Mouse (Mus musculus) retina, postnatal 1 day (tissue): Measurements from ENCODE around the gene Cttnbp2.
A peak's percentile ranks its signal among the peaks of the same experiment; 100 is the strongest.

Source experiments
- DNase-seq: peaks from one replicate; pipeline ENCODE4 v3.0.0-alpha.2; 2012

The Cttnbp2 gene

DNA sequence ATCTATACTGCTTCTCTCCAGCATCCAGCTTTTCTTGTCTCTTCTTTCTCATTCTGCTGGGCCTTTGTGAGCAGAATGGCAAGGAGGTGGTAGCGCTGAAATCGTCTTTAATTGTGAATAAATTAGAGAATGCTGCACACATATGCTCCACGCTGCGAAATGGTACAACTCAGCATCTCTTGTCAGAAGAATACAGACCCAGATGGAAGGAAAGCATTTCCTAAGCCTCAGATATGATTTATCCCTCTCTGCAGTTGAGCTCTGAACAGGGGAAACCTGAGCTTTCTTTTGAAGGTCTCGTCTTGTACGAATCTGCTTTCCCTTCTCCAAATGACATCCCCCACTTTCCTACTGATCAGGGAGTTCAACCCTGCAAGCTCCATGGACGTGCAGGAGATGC, 48.4 kb downstream of the Cttnbp2 start:
- DNase-seq, result no peak

GRCm38 (mm10) chr6:18465626-18466025, 49.0 kb downstream of the Cttnbp2 start:
- no peak for DNase-seq

- DNase-seq, result no peak
Observed at GRCm38 (mm10) chr6:18459657-18460056, 55.0 kb downstream of the Cttnbp2 start.

GRCm38 (mm10) chr6:18450551-18451193, 64.0 kb downstream of the Cttnbp2 start:
- no peak for DNase-seq

DNA sequence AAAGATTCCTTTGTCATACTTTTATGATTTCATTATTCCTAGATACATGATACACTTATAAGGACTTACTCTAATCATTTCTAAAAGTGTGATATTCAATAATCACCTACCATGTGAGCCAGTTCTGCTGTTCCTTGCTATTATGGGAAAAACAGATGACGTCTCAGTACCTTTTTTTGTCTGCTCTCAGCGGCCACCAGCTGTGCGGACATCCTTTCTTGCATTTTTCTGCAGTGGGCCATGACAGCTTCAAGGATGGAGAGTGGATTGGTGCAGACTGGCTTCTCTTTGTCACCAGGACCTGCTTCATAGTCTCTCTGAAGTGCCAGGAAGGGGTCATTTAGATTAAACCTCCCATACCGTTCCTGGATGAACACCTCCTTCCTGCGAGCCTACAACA, 66.6 kb downstream of the Cttnbp2 start:
- DNase-seq, result no peak

DNA sequence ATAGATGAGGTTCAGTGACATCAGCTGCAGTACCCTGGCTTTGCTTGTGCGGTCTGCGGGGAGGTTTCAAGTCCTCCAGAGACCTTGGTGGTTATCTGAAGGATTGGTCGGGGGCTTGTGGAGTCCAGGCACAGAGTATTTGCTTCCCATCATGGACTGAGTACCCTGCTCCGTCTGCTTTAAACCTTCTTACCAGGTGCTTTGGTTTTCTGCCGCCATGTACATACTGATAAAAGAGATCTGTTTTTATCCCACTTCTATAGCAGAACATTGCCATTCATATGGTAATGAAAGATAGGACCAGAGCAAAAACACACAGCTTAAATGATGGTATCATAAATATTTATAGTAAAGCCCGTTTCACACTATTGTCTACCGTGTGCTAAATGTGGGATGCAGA, 67.7 kb downstream of the Cttnbp2 start:
- no peak for DNase-seq

- no peak for DNase-seq
Observed at GRCm38 (mm10) chr6:18446359-18446758, 68.3 kb downstream of the Cttnbp2 start.

DNA sequence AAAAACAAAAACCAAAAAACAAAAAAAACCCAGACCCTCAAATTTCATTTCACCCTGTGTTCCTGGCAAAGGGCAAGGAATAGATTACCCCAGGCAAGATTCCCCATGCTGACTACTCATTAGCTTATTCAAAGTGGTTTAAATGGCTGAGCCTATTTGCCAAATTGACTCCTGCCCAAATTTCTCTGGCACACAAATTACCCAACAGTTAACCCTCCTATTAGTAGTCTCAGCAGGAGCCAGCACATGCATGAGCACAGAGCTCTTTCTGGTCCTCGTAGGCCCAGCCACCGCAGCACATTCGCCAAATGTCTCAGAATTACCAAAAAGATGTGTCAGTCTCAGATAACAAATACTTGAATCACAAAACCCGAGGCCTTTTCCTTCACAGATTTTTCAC, 68.9 kb downstream of the Cttnbp2 start:
- no peak for DNase-seq

DNA sequence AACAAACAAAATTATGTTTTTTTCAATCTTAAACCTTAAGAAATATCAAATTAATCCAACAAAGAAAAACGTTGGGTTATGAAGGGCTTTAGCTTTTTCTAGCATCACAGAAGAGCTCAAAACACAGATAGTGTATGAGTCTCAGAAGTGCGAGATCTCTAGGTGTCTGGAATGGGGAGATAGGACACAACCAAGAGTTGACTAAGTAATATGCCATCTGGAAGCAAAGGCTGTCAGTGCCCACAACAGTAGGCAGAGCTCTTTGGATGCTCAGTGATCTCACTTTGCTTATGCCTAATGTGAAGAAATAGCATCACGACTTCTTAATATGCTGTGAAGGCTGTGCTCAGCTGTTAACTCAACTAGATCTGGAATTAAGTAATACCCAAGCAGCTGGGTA, 72.3 kb downstream of the Cttnbp2 start:
- DNase-seq, result no peak

GRCm38 (mm10) chr6:18440918-18441532, 73.6 kb downstream of the Cttnbp2 start:
- no peak for DNase-seq

- no peak for DNase-seq
Observed at GRCm38 (mm10) chr6:18436127-18436812, 78.4 kb downstream of the Cttnbp2 start.

- DNase-seq, result no peak
Observed at GRCm38 (mm10) chr6:18434828-18435531, 79.7 kb downstream of the Cttnbp2 start.

GRCm38 (mm10) chr6:18434355-18434754, 80.3 kb downstream of the Cttnbp2 start:
- no peak for DNase-seq

GRCm38 (mm10) chr6:18432362-18432761, 82.3 kb downstream of the Cttnbp2 start:
- no peak for DNase-seq

- DNase-seq, result no peak
Observed at GRCm38 (mm10) chr6:18431891-18432290, 82.8 kb downstream of the Cttnbp2 start.

- DNase-seq, result no peak
Observed at GRCm38 (mm10) chr6:18430062-18430461, 84.6 kb downstream of the Cttnbp2 start.

GRCm38 (mm10) chr6:18424822-18425221, 89.8 kb downstream of the Cttnbp2 start:
- DNase-seq, result no peak

DNA sequence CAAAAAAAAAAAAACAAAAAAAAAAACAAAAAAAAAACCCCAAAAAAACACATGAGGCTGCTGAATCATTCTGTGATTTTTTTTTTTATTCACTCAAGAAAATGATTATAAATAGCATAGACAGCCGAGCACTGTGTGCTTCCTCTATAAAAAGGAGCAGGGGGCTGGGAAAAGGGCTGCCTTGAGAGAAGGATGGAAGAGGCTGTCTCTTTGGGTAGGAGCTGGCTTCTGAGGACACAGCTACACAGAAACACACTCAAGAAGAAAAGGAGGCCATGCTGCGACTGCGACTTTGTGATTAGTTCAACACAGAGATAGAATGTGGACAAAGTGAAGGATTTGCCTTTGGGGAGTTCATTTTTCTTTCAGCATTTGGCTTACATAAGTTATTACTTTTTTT, 90.3 kb downstream of the Cttnbp2 start:
- no peak for DNase-seq

DNA sequence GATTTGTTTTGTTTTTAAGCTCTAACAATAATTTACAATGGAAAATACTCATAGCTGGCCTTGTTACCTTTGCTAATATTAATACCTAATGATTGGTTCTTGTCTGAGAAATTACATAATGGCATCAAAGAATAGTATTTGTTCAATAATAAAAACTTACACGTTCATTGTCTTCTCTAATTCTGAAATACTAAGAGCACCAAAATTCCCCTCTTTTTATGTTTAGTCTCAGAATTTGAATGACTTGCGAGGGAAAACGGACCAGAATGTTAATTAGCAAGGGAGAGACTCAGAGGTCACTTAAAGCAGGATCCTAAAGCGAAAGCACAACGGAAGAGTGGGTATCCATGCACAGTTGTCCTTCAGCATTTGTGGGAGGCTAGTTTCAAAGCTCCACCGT, 91.5 kb downstream of the Cttnbp2 start:
- no peak for DNase-seq

DNA sequence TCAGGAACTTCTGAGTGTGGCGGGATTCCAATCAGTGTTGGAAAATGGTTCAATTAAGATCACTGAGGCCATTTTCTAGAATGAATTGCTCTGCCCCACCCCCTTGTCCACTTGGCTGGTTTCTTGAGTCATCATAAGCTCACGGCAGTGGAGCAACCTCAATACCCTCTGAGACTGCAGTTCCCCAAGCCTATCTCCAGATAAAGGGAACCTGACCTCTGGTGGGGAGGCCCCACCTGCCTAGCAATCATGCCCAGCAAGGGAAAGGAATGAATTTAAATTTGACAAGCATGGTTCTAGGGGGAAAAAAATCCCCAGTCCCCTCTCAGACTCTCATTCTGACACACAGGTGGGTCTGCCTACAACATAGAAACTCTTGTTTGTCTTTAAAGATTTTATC, 93.1 kb downstream of the Cttnbp2 start:
- no peak for DNase-seq

DNA sequence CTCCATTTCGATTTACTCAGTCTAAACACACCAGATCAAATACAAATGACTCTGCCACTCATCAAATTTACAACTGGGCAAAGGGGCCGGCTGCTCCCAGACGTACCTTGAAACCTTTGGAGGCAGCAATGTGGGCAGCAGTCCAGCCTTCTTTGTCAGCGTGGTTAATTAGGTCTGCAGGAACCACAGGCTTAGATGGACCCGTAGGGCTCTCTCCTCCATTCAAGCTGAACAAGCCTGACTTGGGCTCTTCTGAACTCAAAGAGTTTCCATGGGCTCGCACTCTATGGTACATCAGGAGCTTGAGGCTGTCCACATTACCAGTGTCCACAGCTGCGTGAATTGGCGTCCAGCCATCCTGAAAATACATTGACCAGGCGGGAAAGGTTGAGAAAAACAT, 94.0 kb downstream of the Cttnbp2 start:
- DNase-seq, result peak; percentile 18

DNA sequence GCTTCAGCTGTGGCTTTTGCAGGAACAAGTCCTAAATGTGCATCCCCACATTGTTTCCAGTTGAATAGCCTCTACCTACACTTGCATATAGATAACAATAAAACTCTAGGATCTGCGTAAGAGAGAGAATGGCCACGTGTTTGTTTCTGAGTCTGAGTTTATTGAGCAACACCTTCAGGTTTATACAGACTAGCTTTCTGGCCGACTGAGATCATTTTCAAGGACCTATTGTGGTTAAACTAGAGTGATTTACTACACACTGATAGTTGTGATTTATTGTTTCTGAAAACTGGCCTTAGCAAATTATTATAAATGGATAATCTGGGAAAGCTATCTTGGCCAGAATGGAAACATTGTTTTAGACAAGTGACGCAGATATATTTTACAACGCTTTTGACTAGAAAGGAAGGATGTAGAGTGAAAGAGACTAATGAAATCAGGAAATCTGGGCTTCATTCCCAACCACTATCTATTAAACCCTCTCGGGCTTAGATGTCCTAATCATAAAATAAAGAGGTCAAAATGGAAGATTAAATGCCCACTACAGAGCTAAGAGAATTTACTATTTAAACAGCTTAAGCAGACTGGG, 96.7 kb downstream of the Cttnbp2 start:
- DNase-seq, result no peak

DNA sequence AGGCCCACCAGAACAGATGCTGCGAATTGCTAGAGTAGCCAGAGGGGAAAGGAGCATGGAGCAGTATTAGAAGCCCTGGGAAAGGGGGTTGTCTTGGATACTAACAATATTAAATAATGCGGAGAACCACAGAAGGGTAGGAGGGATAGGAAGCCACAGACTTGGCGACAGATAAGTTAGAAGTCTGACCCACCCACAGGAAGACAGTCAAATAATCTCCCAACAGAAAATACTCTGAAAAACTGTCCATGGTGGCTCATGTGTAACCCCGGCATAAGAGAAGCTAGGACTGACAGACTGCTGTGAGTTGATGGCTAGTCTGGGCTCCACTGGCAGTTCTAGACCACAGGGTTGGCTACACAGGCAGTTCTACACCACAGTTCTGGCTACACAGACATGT, 98.7 kb downstream of the Cttnbp2 start:
- DNase-seq, result no peak
